Comparison of ENCODE assay signal across 24 mouse cellular contexts in the genomic region with DNA sequence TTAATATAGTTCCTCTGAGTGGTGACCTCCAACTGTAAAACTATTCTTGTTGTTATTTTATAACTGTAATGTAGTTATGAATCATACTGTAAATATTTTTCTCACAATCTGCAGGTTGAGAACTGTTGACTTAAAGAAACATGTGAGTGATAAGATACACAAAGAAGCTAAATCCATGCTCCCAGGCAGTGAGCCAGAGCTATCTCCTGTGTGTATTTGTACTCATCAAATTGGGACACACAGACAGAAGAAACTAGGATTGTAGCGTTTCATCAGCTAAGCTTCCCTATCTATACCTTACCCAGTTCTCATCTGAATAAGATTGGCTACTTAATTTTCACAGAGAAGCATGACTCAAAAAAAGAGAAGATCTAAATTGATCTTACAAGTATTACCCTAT. TPM values are rescaled to one million over a fixed set of nuclear protein-coding genes. Genes with fewer than 3 reads are reported as not detected.
"Had no signal": no experiment of that assay in that cellular context is flagged by ENCODE, and none has a peak within 500 bp of the region (broad histone marks: within the 10 kb centered on the region; RNA-seq: fewer than 3 reads in every experiment).

No protein-coding gene starts in this region.

- H3K4me2 ChIP-seq: neural tube, embryonic 12.5 days; neural tube, embryonic 13.5 days; neural tube, embryonic 15.5 days; stomach, embryonic 15.5 days had no signal

- H3K36me3 ChIP-seq: neural tube, embryonic 12.5 days; neural tube, embryonic 13.5 days; neural tube, embryonic 15.5 days; stomach, embryonic 15.5 days had no signal

- H3K9ac ChIP-seq: neural tube, embryonic 12.5 days; neural tube, embryonic 13.5 days; neural tube, embryonic 15.5 days; stomach, embryonic 15.5 days had no signal

- DNase-seq: retina, postnatal 1 day; right cerebral cortex, adult 18-20 months; right cerebral cortex, postnatal 14 days; right cerebral cortex, postnatal 25 days; right cerebral cortex, postnatal 4 days; spleen, adult 18-20 months; thymus, adult 18-20 months; thymus, adult 2 months; thymus, postnatal 14 days; thymus, postnatal 25 days; thymus, postnatal 36 days; thymus, postnatal 4 days had no signal

- H3K4me1 ChIP-seq: neural tube, embryonic 12.5 days; neural tube, embryonic 13.5 days; neural tube, embryonic 15.5 days; stomach, embryonic 15.5 days had no signal

- H3K27ac ChIP-seq: neural tube, embryonic 12.5 days; neural tube, embryonic 13.5 days; neural tube, embryonic 15.5 days; stomach, embryonic 15.5 days; stomach, postnatal 0 days had no signal

- H3K9me3 ChIP-seq: neural tube, embryonic 12.5 days; neural tube, embryonic 13.5 days; neural tube, embryonic 15.5 days; stomach, embryonic 15.5 days had no signal

- H3K27me3 ChIP-seq: neural tube, embryonic 12.5 days; neural tube, embryonic 13.5 days; neural tube, embryonic 15.5 days; stomach, embryonic 15.5 days had no signal

- H3K4me3 ChIP-seq: neural tube, embryonic 12.5 days; neural tube, embryonic 13.5 days; neural tube, embryonic 15.5 days; stomach, embryonic 15.5 days had no signal

RNA-seq across cellular contexts. Expression of gene Gjc3, which starts 19.8 kb away (rescaled TPM):
- total RNA-seq: neutrophil, adult 5-6 weeks had no signal
- polyA plus RNA-seq: thymus, postnatal 0 days had no signal

RNA-seq across cellular contexts. Expression of gene Cyp3a13, which starts 21.7 kb away (rescaled TPM):
- total RNA-seq: neutrophil, adult 5-6 weeks had no signal
- polyA plus RNA-seq: neural tube, embryonic 12.5 days; neural tube, embryonic 13.5 days; neural tube, embryonic 14.5 days; neural tube, embryonic 15.5 days; spleen, adult 2 months; testis, adult 2 months had no signal

RNA-seq across cellular contexts. Expression of gene Azgp1, which starts 38.2 kb away (rescaled TPM):
- total RNA-seq: neutrophil, adult 5-6 weeks had no signal
- polyA plus RNA-seq: neural tube, embryonic 12.5 days; neural tube, embryonic 13.5 days; neural tube, embryonic 14.5 days; neural tube, embryonic 15.5 days; small intestine, adult 2 months; spleen, adult 2 months; stomach, embryonic 14.5 days; thymus, adult 2 months had no signal
